Mouse (Mus musculus) monocyte, adult 59 days (primary cell): ENCODE results near the gene Fzd9. TPM values are rescaled to one million over a fixed set of nuclear protein-coding genes. Genes with fewer than 3 reads are reported as not detected.

Experiments used
- total RNA-seq, 2 experiments: library from RNA; stranded (reverse); gene quantifications; one replicate each; pipeline ENCODE4 v1.2.4; 2023

The Fzd9 gene
- not detected for total RNA-seq

GRCm38 (mm10) chr5:135251079-135251454, at the start of gene Fzd9:
Gene Fzd9 (minus strand): TSS chr5:135251230.

Other genes with a start within 250 kb of the Fzd9 start
- 10 to 100 TPM; 27.6 to 33.2 TPM for gene Abhd11, start 242.1 kb downstream of the Fzd9 start, total RNA-seq
- 1 to 10 TPM in 1 of 2 experiments, under 1 TPM in 1; 0.37 to 1.1 TPM for gene Stx1a, start 227.7 kb downstream of the Fzd9 start, total RNA-seq
- gene Dnajc30, start 187.0 kb downstream of the Fzd9 start, total RNA-seq, result 10 to 100 TPM; 16.2 to 16.9 TPM
- 10 to 100 TPM; 46.4 to 61.6 TPM for gene Bud23, start 186.3 kb downstream of the Fzd9 start, total RNA-seq
- not detected for gene Vps37d, start 173.0 kb downstream of the Fzd9 start, total RNA-seq
- 1 to 10 TPM; 2.8 to 3.2 TPM for gene Mlxipl, start 161.3 kb downstream of the Fzd9 start, total RNA-seq
- 10 to 100 TPM; 11.8 to 13.0 TPM for gene Tbl2, start 101.6 kb downstream of the Fzd9 start, total RNA-seq
- 10 to 100 TPM; 40.0 to 44.2 TPM for gene Bcl7b, start 82.9 kb downstream of the Fzd9 start, total RNA-seq
- gene Baz1b, start 64.0 kb downstream of the Fzd9 start, total RNA-seq, result 10 to 100 TPM; 65.9 to 76.2 TPM
- not detected for gene Fkbp6, start 98.8 kb upstream of the Fzd9 start, total RNA-seq
- gene Trim50, start 102.1 kb upstream of the Fzd9 start, total RNA-seq, result not detected
- gene Nsun5, start 118.7 kb upstream of the Fzd9 start, total RNA-seq, result 10 to 100 TPM; 11.2 to 11.8 TPM
- 10 to 100 TPM; 38.4 to 39.6 TPM for gene Pom121, start 143.3 kb upstream of the Fzd9 start, total RNA-seq